In genomic region chr17:30819134-30819533, GRCm38 (mm10) we compare ENCODE assay signal across 20 mouse cellular contexts.
DNase-seq lines count a peak whose midpoint lies in the region; ATAC-seq and TF ChIP-seq lines count a peak whose summit lies in the region.
"Had no signal": no experiment of that assay in that cellular context is flagged by ENCODE, and none has a peak within 500 bp of the region (broad histone marks: within the 10 kb centered on the region; RNA-seq: fewer than 3 reads in every experiment).

No protein-coding gene starts in this region.

- no peak for DNase-seq in lung, adult 2 months
- DNase-seq in lung, postnatal 14 days = no peak
- peak; percentile 36 for DNase-seq in thymus, postnatal 4 days
- DNase-seq in thymus, postnatal 0 days (ENCODE audit: low spot score) = no peak
- peak; percentile 36 for DNase-seq in WW6 (ENCODE audit: low read depth, low spot score)
- no peak for DNase-seq in adrenal gland, postnatal 36 days
- DNase-seq: adrenal gland, adult 8-10 months; cerebellum, adult 9-11 months; heart, adult 18-20 months; liver, postnatal 0 days; right cerebral cortex, postnatal 14 days had no signal

- no peaks in the 10 kb centered on the region for H3K4me1 ChIP-seq in lung, adult 2 months (ENCODE audit: control insufficient read depth, insufficient read depth, low read length)
- no peaks in the 10 kb centered on the region for H3K4me1 ChIP-seq in kidney, embryonic 14.5 days (ENCODE audit: control insufficient read depth, insufficient read depth, low read length)
- H3K4me1 ChIP-seq: forebrain, embryonic 13.5 days; limb, embryonic 15.5 days; neural tube, embryonic 15.5 days had no signal

- H3K4me3 ChIP-seq in lung, adult 2 months (replicated peaks; ENCODE audit: extremely low read depth, low read depth, low read length) = no peak overlapping the region
- no peak overlapping the region for H3K4me3 ChIP-seq in kidney, embryonic 14.5 days (ENCODE audit: low read length)
- H3K4me3 ChIP-seq: forebrain, embryonic 13.5 days; heart, embryonic 13.5 days; limb, embryonic 15.5 days; neural tube, embryonic 15.5 days had no signal

- H3K36me3 ChIP-seq in kidney, embryonic 14.5 days (ENCODE audit: control insufficient read depth, insufficient read depth, low read length) = no peaks in the 10 kb centered on the region
- H3K36me3 ChIP-seq: heart, embryonic 13.5 days; limb, embryonic 15.5 days; neural tube, embryonic 15.5 days had no signal

- ATAC-seq in kidney, embryonic 14.5 days (ENCODE audit: low FRiP score, low TSS enrichment) = no peak
- ATAC-seq: forebrain, embryonic 13.5 days; intestine, postnatal 0 days; liver, postnatal 0 days; midbrain, embryonic 16.5 days had no signal

- H3K9ac ChIP-seq in kidney, embryonic 14.5 days (ENCODE audit: low read depth, low read length) = no peak overlapping the region
- H3K9ac ChIP-seq: forebrain, embryonic 13.5 days; heart, embryonic 13.5 days; hindbrain, embryonic 14.5 days; limb, embryonic 15.5 days; liver, postnatal 0 days; neural tube, embryonic 15.5 days had no signal

- no peak overlapping the region for H3K4me2 ChIP-seq in kidney, embryonic 14.5 days (replicated peaks; ENCODE audit: low read depth, low read length)
- H3K4me2 ChIP-seq: forebrain, embryonic 13.5 days; heart, embryonic 13.5 days; hindbrain, embryonic 14.5 days; limb, embryonic 15.5 days; neural tube, embryonic 15.5 days had no signal

- H3K27ac ChIP-seq in kidney, embryonic 14.5 days (ENCODE audit: low read depth, low read length) = no peak overlapping the region
- H3K27ac ChIP-seq: forebrain, embryonic 13.5 days; heart, embryonic 13.5 days; hindbrain, embryonic 14.5 days; kidney, postnatal 0 days; limb, embryonic 15.5 days; neural tube, embryonic 15.5 days had no signal

- 0 out of 2 replicates have a peak, but pooled peaks have one; percentile 0 for TF ChIP-seq CTCF in lung, adult 2 months (IDR thresholded peaks at IDR 0.05; ENCODE audit: insufficient read depth, low read length)

- H3K9me3 ChIP-seq in kidney, embryonic 14.5 days (ENCODE audit: control insufficient read depth, low read length) = no peaks in the 10 kb centered on the region
- H3K9me3 ChIP-seq: heart, embryonic 13.5 days; limb, embryonic 15.5 days; neural tube, embryonic 15.5 days had no signal

- TF ChIP-seq POLR2A in lung, adult 2 months (IDR thresholded peaks at IDR 0.05; ENCODE audit: borderline replicate concordance, extremely low read depth, low read depth, low read length) = no peak

- H3K27me3 ChIP-seq in kidney, embryonic 14.5 days (ENCODE audit: control insufficient read depth, insufficient read depth, low read length) = no peaks in the 10 kb centered on the region
- H3K27me3 ChIP-seq: forebrain, embryonic 13.5 days; heart, embryonic 13.5 days; limb, embryonic 15.5 days; neural tube, embryonic 15.5 days had no signal

- WGBS in lung, adult 2 months = 91% methylated on average over 8 of the region's 8 CpGs
- 94% methylated on average over 8 of the region's 8 CpGs for WGBS in kidney, embryonic 14.5 days

Comparison
In these comparisons a context has a peak if more than half of its experiments do, and no peak if none do; other contexts are left out.
1. DNase-seq: peak in thymus, postnatal 4 days (single experiment) and WW6 (single experiment); none in lung, adult 2 months (single experiment), lung, postnatal 14 days (single experiment), thymus, postnatal 0 days (single experiment) and adrenal gland, postnatal 36 days (0 of 2).